Mouse (Mus musculus) thymus, adult 2 months (tissue): Measurements from ENCODE around the gene Macrod1.

ENCODE experiments used
- CTCF ChIP-seq: fragments of 200-500 bp; IDR thresholded peaks from 2 replicates; pipeline ENCODE4 v1.5.1; 2012; ENCODE audit warnings: mild to moderate bottlenecking, control low read depth, low read length, moderate library complexity, borderline replicate concordance; ENCODE audit not compliant: control insufficient read depth, poor library complexity, insufficient read depth; ENCODE audit errors: extremely low read depth
- POLR2A ChIP-seq: fragments of 200-500 bp; IDR thresholded peaks from 2 replicates; pipeline ENCODE4 v1.6.1; 2012; ENCODE audit warnings: mild to moderate bottlenecking, low read length, control low read depth, moderate library complexity; ENCODE audit not compliant: control insufficient read depth, poor library complexity, insufficient read depth; ENCODE audit errors: extremely low read depth

GRCm38 (mm10) chr19:7136016-7136415, 79.4 kb downstream of the Macrod1 start:
- TF ChIP-seq CTCF (no peak), POLR2A (no peak)
